Mouse (Mus musculus) hindbrain, embryonic 14.5 days (tissue): ENCODE results near the gene Mier1. TPM values are rescaled to one million over a fixed set of nuclear protein-coding genes. Genes with fewer than 3 reads are reported as not detected.

Experiments used
- ATAC-seq: fragments of 200-750 bp; cut with Nextera tagmentation; 2 replicates; pipeline ENCODE4 v1.8.0; 2017; ENCODE audit warnings: moderate number of reproducible peaks, mild to moderate bottlenecking, moderate TSS enrichment, moderate library complexity; ENCODE audit not compliant: low FRiP score
- DNase-seq: peaks from one replicate; pipeline ENCODE4 v3.0.0-alpha.2; 2015; ENCODE audit warnings: low spot score
- H3K27ac ChIP-seq: fragments of 300-500 bp; sonication (generic); 2 replicates; pipeline ENCODE4 v1.5.1; 2014; ENCODE audit warnings: mild to moderate bottlenecking, moderate library complexity
- H3K27me3 ChIP-seq: fragments of 300-500 bp; sonication (generic); 2 replicates; pipeline ENCODE4 v1.6.1; 2014; ENCODE audit warnings: mild to moderate bottlenecking, low read length, mixed read lengths; ENCODE audit not compliant: control insufficient read depth, insufficient read depth
- H3K36me3 ChIP-seq: fragments of 300-500 bp; sonication (generic); replicated peaks from 2 replicates; pipeline ENCODE4 v1.6.1; 2014; ENCODE audit not compliant: control insufficient read depth, insufficient read depth
- H3K4me1 ChIP-seq: fragments of 300-500 bp; sonication (generic); replicated peaks from 2 replicates; pipeline ENCODE4 v1.6.1; 2014; ENCODE audit warnings: antibody characterized with exemption, low read length, mixed read lengths; ENCODE audit not compliant: control insufficient read depth, insufficient read depth
- H3K4me2 ChIP-seq: fragments of 300-500 bp; sonication (generic); replicated peaks from 2 replicates; pipeline ENCODE4 v1.6.1; 2014; ENCODE audit warnings: mild to moderate bottlenecking, moderate library complexity
- H3K4me3 ChIP-seq: fragments of 300-500 bp; sonication (generic); replicated peaks from 2 replicates; pipeline ENCODE4 v1.5.1; 2014; ENCODE audit warnings: mild to moderate bottlenecking, low read length
- H3K9ac ChIP-seq: fragments of 300-500 bp; sonication (generic); 2 replicates; pipeline ENCODE4 v1.6.1; 2014
- H3K9me3 ChIP-seq: fragments of 300-500 bp; sonication (generic); 2 replicates; pipeline ENCODE4 v1.6.1; 2016; ENCODE audit warnings: low read length; ENCODE audit not compliant: control insufficient read depth
- WGBS: fragments of 180-500 bp; shearing (Covaris S2); extraction: QIAGEN DNeasy Blood & Tissue Kit; methylation state at CpG from one replicate; pipeline ENCODE4 v1.1.7; 2014; 5-methylcytosine and 5-hydroxymethylcytosine counted together
- polyA plus RNA-seq: library from polyadenylated mRNA; unstranded; fragments of >200 nt; fragmentation: Nextera tagmentation; extraction: Ambion mirVana; gene quantifications from 2 replicates; pipeline ENCODE4 v1.2.1, GENCODE M21; 2014

Mier1 gene
- polyA plus RNA-seq: 31.4 and 33.2 TPM in 2 replicates

DNA sequence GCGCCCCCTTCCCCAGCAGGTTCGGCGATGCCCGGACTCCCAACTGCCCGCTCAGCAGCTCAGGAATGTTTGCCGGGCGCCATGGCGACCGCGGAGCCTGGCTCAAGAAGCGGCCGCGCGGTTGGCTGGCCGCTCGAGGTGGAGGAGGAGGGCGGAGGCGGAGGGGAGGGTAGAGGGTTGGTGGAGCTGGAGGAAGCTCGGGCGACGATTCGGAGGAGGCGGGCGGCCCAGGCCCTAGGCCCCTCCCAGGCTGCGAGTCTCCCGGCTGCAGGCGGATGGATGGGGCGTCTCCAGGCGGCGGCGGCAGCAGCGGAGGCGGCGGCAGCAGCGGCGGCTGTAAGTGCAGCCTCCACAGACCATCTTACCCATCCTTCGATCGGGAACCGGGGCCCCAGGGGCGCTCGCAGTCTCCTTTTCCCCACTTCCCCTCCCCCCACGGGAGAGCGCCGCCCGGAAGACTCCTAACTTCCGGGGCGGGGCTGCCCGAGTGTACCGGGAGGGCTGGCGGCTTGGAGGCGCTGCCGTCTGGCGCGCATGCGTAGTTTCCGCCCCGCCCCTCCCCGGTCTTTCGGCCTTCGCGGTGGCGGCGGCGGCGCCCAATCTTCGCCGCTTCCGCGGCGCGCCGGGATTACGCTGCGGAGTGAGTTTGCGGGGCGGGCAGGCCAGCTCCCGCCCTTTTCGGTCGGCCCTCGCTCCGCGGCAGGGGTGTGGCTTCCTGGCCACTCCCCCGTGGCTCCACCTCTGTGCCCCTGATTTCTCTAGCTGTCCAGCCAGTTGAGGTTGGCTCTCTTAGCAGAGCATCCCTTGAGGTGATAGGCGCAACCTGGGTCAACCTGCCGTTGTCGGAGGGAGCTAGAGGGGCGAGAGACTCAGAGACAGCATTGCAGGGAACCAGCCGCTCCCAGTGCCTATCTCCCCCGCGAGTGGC is at the start of gene Mier1, which contains the start of gene Wdr78:
TSS of gene Mier1 (plus strand) at position 207 of the 928 bp plus-strand sequence.
TSS of gene Wdr78 (minus strand) at position 372 of the 928 bp plus-strand sequence.
- H3K36me3 ChIP-seq: peaks cover 8% of the 10 kb centered on the region
- H3K9ac ChIP-seq: peak within 1 kb of the TSS; percentile 83
- no peaks in the 10 kb centered on the region for H3K9me3 ChIP-seq
- H3K4me3 ChIP-seq: peak within 1 kb of the TSS; percentile 89
- peak within 1 kb of the TSS; percentile 79 for H3K4me2 ChIP-seq
- ATAC-seq (peak; percentile 99), DNase-seq (peak; percentile 94)
- peak within 1 kb of the TSS; percentile 100 for H3K27ac ChIP-seq
- WGBS: 0% methylated on average over 66 of the region's 90 CpGs
- no peaks in the 10 kb centered on the region for H3K27me3 ChIP-seq
- H3K4me1 ChIP-seq: peaks cover 34% of the 10 kb centered on the region

DNA sequence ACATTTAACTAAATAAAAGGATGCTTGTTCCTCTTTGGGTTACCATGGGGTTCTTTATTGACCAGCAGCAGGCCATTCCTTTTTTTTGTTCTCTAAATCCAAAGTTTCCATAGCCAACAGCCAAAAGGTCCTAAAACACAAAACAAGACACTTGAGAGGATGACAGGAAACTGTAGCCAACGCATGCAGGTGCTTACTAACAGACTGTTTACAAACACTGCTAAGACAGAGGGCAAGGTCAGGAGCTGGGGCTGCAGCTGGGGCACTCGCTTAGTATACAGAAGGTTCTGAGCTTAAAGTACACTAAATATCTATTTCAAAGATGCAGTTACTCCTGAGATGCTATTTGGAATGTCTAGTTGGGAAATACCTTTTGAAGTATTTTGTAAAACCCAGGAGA is 49.8 kb upstream of the Mier1 start:
- WGBS: 84% methylated on average over 2 of the region's 2 CpGs

DNA sequence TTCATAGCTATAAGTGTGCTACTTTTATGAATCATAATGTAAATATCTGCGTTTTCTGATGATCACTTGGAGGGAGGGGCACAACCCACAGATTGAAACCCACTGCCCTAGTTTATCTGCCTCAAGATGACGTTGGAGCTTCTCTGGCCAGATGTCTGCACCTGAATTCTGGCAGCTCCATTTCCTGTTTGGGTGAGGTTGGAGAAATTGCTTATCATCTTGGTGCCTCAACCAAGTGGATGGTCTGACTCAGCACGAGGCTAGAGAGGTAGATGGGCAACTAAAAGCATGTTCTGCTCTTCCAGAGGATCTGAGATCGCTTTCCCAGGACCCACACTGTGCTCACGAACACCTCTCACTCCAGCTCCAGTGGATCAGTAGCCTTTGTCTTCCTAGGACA is 49.2 kb upstream of the Mier1 start:
- WGBS: 87% methylated on average over 5 of the region's 5 CpGs
- Histone ChIP-seq H3K9ac (no peak overlapping the region), H3K4me3 (no peak overlapping the region), H3K9me3 (no peaks in the 10 kb centered on the region), H3K27ac (no peak overlapping the region), H3K36me3 (no peaks in the 10 kb centered on the region), H3K27me3 (no peaks in the 10 kb centered on the region), H3K4me2 (no peak overlapping the region), H3K4me1 (no peaks in the 10 kb centered on the region)
- ATAC-seq (no peak), DNase-seq (no peak)

More for the DNA sequence above, 49.8 kb upstream of the Mier1 start:
- DNase-seq (no peak), ATAC-seq (no peak)
- Histone ChIP-seq H3K9ac (no peak overlapping the region), H3K36me3 (no peaks in the 10 kb centered on the region), H3K4me2 (no peak overlapping the region), H3K27ac (no peak overlapping the region), H3K9me3 (no peaks in the 10 kb centered on the region), H3K4me3 (no peak overlapping the region), H3K4me1 (no peaks in the 10 kb centered on the region), H3K27me3 (no peaks in the 10 kb centered on the region)

DNA sequence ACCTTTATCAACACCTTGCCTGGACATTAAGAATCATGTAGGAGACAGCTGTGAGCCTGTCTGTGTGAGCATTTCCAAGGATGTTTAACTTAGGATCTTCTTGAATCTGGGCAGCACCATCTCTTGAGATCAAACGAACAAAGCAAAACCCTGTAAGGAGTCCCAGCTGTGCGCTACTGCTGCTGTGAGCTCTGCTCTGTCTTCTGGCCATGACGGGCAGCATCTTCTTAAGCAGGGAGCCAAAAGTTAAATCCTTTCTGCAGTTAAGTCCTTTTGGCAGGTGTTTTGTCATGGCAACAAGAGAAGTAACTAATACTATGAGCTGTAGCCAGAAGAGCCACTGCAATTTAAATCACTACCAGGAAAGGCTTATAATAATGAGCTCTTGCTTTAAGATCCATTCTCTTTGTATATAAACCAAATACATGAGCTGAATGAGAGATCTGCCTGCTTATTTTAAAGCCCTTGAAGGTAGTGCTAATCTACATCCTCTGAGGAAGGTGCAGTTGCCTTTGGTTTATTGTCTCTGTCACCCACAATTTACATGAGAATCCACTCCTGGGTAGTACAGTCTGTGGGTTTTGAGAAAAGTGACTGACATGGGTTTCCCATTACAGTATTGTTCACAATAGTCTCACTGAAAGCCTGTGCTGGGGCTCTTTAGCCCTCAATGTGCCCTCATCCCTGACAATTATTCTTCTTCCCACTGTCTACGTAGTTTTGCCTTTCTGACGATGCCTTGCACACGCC is 46.1 kb upstream of the Mier1 start:
- Histone ChIP-seq H3K27ac (no peak overlapping the region), H3K4me1 (no peaks in the 10 kb centered on the region), H3K36me3 (no peaks in the 10 kb centered on the region), H3K9ac (no peak overlapping the region), H3K27me3 (no peaks in the 10 kb centered on the region), H3K4me2 (no peak overlapping the region), H3K9me3 (no peaks in the 10 kb centered on the region), H3K4me3 (no peak overlapping the region)
- ATAC-seq (no peak), DNase-seq (no peak)
- WGBS: 57% methylated on average over 6 of the region's 6 CpGs

DNA sequence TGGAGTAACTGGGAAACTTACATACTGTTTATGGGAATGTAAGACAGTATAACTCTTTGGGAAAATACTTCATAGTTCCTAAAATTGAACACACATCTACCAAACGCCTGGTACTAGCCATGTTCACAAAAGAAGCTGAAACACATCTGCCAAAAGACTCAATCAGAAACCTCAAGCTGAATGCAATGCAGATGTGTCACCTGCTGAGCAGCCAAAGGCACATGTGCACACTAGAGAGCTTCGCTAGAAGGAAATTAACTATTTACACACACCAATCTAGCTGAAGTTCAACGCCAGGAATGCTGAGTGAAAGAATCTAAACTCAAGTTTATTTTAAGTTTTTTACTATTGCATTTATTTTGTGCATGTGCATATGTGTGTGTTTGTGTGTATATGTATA is 43.6 kb upstream of the Mier1 start:
- Histone ChIP-seq H3K9me3 (no peaks in the 10 kb centered on the region), H3K27me3 (no peaks in the 10 kb centered on the region), H3K4me3 (no peak overlapping the region), H3K4me2 (no peak overlapping the region), H3K4me1 (no peaks in the 10 kb centered on the region), H3K9ac (no peak overlapping the region), H3K36me3 (no peaks in the 10 kb centered on the region), H3K27ac (no peak overlapping the region)
- ATAC-seq: no peak
- 81% methylated on average over 3 of the region's 3 CpGs for WGBS
- no peak for DNase-seq

DNA sequence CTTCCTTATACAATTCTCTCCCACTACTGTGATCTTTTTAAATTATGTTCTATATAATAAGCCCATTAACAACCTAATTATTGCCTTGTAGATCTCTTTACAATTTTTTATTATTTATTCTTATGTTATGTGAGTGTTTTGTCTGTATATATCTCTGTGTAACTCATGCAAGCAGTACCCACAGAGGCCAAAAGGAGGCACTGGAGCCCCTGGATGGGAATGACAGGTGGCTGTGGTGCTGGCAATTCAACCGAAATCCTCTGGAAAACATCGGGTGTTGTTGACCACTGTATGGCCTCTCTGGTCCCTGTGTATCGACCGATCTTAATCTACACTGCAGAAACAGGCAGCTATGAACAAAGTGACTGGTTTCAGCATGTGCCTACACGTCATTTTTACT is 29.0 kb upstream of the Mier1 start:
- Histone ChIP-seq H3K36me3 (no peaks in the 10 kb centered on the region), H3K27ac (no peak overlapping the region), H3K27me3 (no peaks in the 10 kb centered on the region), H3K9me3 (no peaks in the 10 kb centered on the region), H3K9ac (no peak overlapping the region), H3K4me1 (no peaks in the 10 kb centered on the region), H3K4me3 (no peak overlapping the region), H3K4me2 (no peak overlapping the region)
- DNase-seq: no peak
- WGBS: 98% methylated on average over 5 of the region's 5 CpGs
- no peak for ATAC-seq

DNA sequence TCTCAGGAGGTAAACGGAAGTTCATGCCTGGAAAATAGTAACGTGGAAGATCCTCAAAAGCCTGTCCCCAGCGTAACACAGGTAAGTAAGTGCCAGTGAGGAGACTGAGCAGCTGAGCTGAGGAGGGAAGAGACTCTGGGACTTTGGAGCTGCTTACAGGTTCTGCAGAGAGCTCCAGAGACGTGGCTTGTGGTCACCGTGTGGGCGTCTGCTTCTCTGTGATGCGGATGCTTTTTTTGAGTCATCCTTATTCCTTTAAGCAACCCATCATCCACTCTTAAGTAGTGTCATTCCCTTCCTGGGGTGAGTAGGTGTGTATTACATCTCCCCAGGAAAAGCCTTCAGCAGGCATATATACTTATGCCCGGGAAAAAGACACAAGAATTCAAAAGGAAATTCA is 18.3 kb upstream of the Mier1 start:
- no peak overlapping the region for H3K4me3 ChIP-seq
- no peaks in the 10 kb centered on the region for H3K36me3 ChIP-seq
- no peak overlapping the region for H3K27ac ChIP-seq
- no peaks in the 10 kb centered on the region for H3K9me3 ChIP-seq
- DNase-seq (no peak), ATAC-seq (no peak)
- 90% methylated on average over 8 of the region's 8 CpGs for WGBS
- H3K9ac ChIP-seq: no peak overlapping the region
- no peaks in the 10 kb centered on the region for H3K27me3 ChIP-seq
- H3K4me2 ChIP-seq: no peak overlapping the region
- no peaks in the 10 kb centered on the region for H3K4me1 ChIP-seq

DNA sequence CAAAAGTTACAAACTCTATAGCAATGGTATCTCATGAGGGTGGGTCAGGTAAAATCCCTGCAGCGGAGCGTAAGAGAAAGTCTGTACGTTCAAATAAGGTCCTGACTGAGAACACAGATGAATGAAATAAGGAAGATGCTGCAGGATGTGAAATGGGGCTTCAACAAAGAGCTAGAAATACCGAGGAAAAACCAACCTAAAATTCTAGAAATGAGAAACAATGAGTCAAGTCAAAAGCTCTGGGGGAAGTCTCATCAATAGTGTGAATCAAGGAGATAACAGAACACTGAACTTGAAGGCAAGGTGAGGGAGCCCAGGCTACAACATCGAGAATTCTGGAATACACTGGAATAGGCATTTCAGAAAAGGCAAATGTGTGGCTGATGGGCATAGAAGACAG is 15.7 kb upstream of the Mier1 start:
- Histone ChIP-seq H3K27ac (no peak overlapping the region), H3K4me3 (no peak overlapping the region), H3K27me3 (no peaks in the 10 kb centered on the region), H3K4me1 (no peaks in the 10 kb centered on the region), H3K9ac (no peak overlapping the region), H3K4me2 (no peak overlapping the region), H3K36me3 (no peaks in the 10 kb centered on the region), H3K9me3 (no peaks in the 10 kb centered on the region)
- DNase-seq (no peak), ATAC-seq (no peak)
- WGBS: 92% methylated on average over 5 of the region's 5 CpGs

DNA sequence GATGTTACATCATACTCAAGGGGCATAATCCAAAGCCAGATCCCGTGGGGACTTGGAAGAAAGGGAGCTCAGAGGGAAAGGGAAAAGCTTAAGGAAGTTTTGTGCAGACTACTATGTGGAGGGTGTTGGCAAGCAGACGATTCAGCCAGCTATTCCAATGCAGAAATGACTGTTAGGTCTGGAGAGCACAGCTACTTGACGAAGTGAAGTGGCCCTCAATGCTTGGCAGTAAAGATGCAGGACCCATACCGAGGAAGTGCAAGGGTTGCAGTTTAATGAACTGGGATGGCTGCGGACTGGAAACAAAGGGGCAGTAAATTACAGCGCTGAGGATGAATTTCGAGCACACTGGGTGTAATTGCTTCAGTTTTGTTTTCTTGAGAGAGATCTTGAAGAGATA is 1.5 kb upstream of the Mier1 start:
- peaks cover 29% of the 10 kb centered on the region for H3K4me1 ChIP-seq
- peaks cover 8% of the 10 kb centered on the region for H3K36me3 ChIP-seq
- H3K4me3 ChIP-seq: peak overlapping the region; percentile 89
- H3K9me3 ChIP-seq: no peaks in the 10 kb centered on the region
- WGBS: 60% methylated on average over 7 of the region's 7 CpGs
- peak overlapping the region; percentile 79 for H3K4me2 ChIP-seq
- H3K27ac ChIP-seq: no peak overlapping the region
- DNase-seq: no peak
- no peaks in the 10 kb centered on the region for H3K27me3 ChIP-seq
- H3K9ac ChIP-seq: peak overlapping the region; percentile 83; the same call in 1 of the 2 replicates
- ATAC-seq: no peak
